Mouse (Mus musculus): ENCODE measurements at regions not wholly inside any gene's neighbourhood (a gene's known extent, or its start where the extent isn't known, plus 50 kb on each side); places are given as distances from the start of the nearest gene placed in this dataset.

DNA sequence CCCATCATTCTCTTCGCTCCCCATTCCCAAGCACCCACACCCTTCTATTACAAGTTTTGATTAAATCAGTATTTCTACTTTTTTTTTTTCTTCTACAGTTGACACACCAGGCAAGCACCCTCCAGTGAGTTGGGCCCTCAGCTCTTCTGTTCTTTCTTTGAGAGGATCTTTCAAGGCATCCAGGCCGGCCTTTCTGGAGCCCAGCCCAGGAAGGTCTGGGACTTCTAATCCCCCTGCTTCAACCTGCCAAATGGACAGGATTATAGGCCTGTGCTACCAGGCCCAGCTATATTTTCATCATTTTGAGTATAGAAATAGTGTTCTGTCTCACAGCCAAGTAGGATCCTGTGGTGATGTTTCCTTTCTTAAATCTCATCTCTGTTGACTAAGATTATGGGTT lies 94.0 kb upstream of the Nebl start:
- TF ChIP-seq CTCF (IDR thresholded peaks at IDR 0.05) (no peak), EP300 (IDR thresholded peaks at IDR 0.05) (no peak)

All from lung, postnatal 0 days (tissue).